Mouse (Mus musculus) pancreas, adult 10 weeks (tissue): ENCODE data around the gene Kif3b. TPM values are rescaled to one million over a fixed set of nuclear protein-coding genes. Genes with fewer than 3 reads are reported as not detected.

Experiments used
- polyA plus RNA-seq: library from polyadenylated mRNA; stranded (reverse); fragments of 350-450 nt; fragmentation: Illumina TruSeq; extraction: RNeasy Lipid Tissue Mini Kit (QIAGEN cat#74804); gene quantifications from one replicate; pipeline ENCODE4 v1.2.3, GENCODE M21; 2015; ENCODE audit warnings: low read depth, low replicate concordance; ENCODE audit not compliant: insufficient read depth

The Kif3b gene
- 2.8 TPM for polyA plus RNA-seq

GRCm38 (mm10) chr2:153290938-153291928 is at the start of gene Kif3b:
Kif3b (plus strand) TSS chr2:153291413.

DNA sequence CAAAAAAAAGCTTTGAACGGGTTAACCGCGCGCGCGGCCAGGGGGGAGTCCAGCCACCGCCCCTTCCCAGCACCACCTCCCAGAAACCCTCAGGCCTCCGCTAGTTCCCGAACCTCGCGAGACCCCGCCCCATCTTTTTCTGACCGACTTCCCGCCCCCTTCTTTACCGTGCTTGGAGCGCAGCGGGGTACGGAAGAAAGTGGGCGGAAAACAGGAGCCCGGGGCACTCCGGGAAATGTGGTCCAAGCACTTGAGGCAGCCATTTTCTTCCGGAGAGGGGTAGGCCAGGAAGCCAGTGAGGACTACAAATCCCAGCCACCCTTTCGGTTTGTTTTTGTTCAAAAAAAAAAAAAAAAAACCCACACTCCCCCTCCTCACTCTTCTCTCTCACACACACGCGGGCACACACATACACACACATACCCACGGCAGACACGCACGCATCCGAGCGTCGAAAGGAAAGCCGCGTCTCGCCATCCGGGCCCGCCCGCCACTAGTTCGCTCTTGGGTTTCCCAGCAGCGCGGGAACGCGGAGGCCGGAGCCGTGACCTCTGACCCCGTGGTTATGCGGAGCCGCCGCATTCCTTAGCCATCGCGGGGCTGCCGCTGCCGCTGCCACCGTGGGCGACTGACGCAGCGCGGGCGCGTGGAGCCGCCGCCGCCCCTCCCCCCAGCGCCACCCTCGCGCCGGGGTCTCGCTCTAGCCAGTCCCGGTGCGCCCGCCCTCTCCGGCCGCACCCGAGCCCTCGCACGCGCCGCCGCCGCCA is 54.4 kb downstream of the Kif3b start, which contains the start of gene Asxl1:
Gene Asxl1, plus strand, starts transcription at position 376 of the 767 bp plus-strand sequence.

Other genes with a start within 250 kb of the Kif3b start
- 17.8 TPM for gene Ccm2l, start 225.5 kb upstream of the Kif3b start, polyA plus RNA-seq
- 1.0 TPM for gene Hck, start 182.9 kb upstream of the Kif3b start, polyA plus RNA-seq
- gene Tm9sf4, start 130.1 kb upstream of the Kif3b start, polyA plus RNA-seq, result 12.8 TPM
- 0.52 TPM for gene Tspyl3, start 66.0 kb upstream of the Kif3b start, polyA plus RNA-seq
- 1.6 TPM for gene Plagl2, start 50.0 kb upstream of the Kif3b start, polyA plus RNA-seq
- 4.7 TPM for gene Pofut1, start 49.9 kb upstream of the Kif3b start, polyA plus RNA-seq
- 5.4 TPM for gene Asxl1, start 54.4 kb downstream of the Kif3b start, polyA plus RNA-seq
- not detected for gene 4930404H24Rik, start 201.4 kb downstream of the Kif3b start, polyA plus RNA-seq
- 2.5 TPM for gene Nol4l, start 238.6 kb downstream of the Kif3b start, polyA plus RNA-seq